8 mouse cellular contexts compared by ENCODE assay signal in genomic region chr17:71872976-71873375, GRCm38 (mm10).
DNase-seq lines count a peak whose midpoint lies in the region; ATAC-seq and TF ChIP-seq lines count a peak whose summit lies in the region.

No protein-coding gene starts in this region.

- no peaks in the 10 kb centered on the region for H3K36me3 ChIP-seq in kidney, adult 2 months (ENCODE audit: control insufficient read depth, insufficient read depth, low read length)
- H3K36me3 ChIP-seq in kidney, embryonic 15.5 days: no peaks in the 10 kb centered on the region
- no peaks in the 10 kb centered on the region for H3K36me3 ChIP-seq in ES-E14 (ENCODE audit: control insufficient read depth, insufficient read depth, low read length, poor library complexity, severe bottlenecking)
- no peaks in the 10 kb centered on the region for H3K36me3 ChIP-seq in limb, embryonic 10.5 days
- no peaks in the 10 kb centered on the region for H3K36me3 ChIP-seq in hindbrain, embryonic 14.5 days (replicated peaks; ENCODE audit: control insufficient read depth, insufficient read depth)

- TF ChIP-seq CTCF in kidney, adult 2 months (conservative IDR thresholded peaks at IDR 0.05; ENCODE audit: insufficient read depth, insufficient read length, low read depth, low read length): peak; percentile 75
- TF ChIP-seq CTCF in bone marrow, adult 2 months (IDR thresholded peaks at IDR 0.05; ENCODE audit: control insufficient read depth, insufficient read depth, low read length): peak; percentile 66

- WGBS in kidney, adult 2 months: 67% methylated on average over 5 of the region's 5 CpGs
- WGBS in kidney, embryonic 15.5 days: 76% methylated on average over 5 of the region's 5 CpGs
- 61% methylated on average over 5 of the region's 5 CpGs for WGBS in bone marrow, adult 2 months
- 60% methylated on average over 5 of the region's 5 CpGs for WGBS in limb, embryonic 10.5 days
- WGBS in hindbrain, embryonic 14.5 days: 66% methylated on average over 5 of the region's 5 CpGs

- in situ Hi-C loops in ES-E14 (cut with MboI; ENCODE audit: low sequenced_read_pairs in 2 of 2, unreplicated experiment in 2 of 2): loop anchor here (5.0 to 25.0 kb wide), 3 partner anchors 181 to 311 kb away; partner anchors contain the start of gene Spdya (in 1 of the 2)

- H3K9ac ChIP-seq in kidney, embryonic 15.5 days: no peak overlapping the region
- H3K9ac ChIP-seq in ES-E14 (ENCODE audit: insufficient read depth, low read depth, low read length, poor library complexity, severe bottlenecking): no peak overlapping the region
- H3K9ac ChIP-seq in hindbrain, embryonic 14.5 days: no peak overlapping the region

- H3K27ac ChIP-seq in kidney, adult 2 months (ENCODE audit: insufficient read depth, low read depth, low read length): no peak overlapping the region
- H3K27ac ChIP-seq in kidney, embryonic 15.5 days: no peak overlapping the region
- H3K27ac ChIP-seq in ES-E14 (ENCODE audit: insufficient read depth, low read depth, low read length, poor library complexity, severe bottlenecking): no peak overlapping the region
- no peak overlapping the region for H3K27ac ChIP-seq in bone marrow, adult 2 months (ENCODE audit: control insufficient read depth, insufficient read depth, low read depth, low read length, poor library complexity)
- no peak overlapping the region for H3K27ac ChIP-seq in limb, embryonic 10.5 days
- H3K27ac ChIP-seq in hindbrain, embryonic 14.5 days: no peak overlapping the region

- no peak overlapping the region for H3K4me3 ChIP-seq in kidney, adult 2 months (ENCODE audit: insufficient read depth, low read depth, low read length)
- H3K4me3 ChIP-seq in kidney, embryonic 15.5 days (replicated peaks): no peak overlapping the region
- no peak overlapping the region for H3K4me3 ChIP-seq in ES-E14 (ENCODE audit: insufficient read depth in 1 of 2, low read depth in 1 of 2, low read length in 2 of 2, poor library complexity in 1 of 2, severe bottlenecking in 1 of 2)
- H3K4me3 ChIP-seq in bone marrow, adult 2 months (replicated peaks; ENCODE audit: control insufficient read depth, low read depth, low read length): no peak overlapping the region
- H3K4me3 ChIP-seq in limb, embryonic 10.5 days: no peak overlapping the region
- no peak overlapping the region for H3K4me3 ChIP-seq in hindbrain, embryonic 14.5 days (replicated peaks; ENCODE audit: low read length)

- H3K4me2 ChIP-seq in kidney, embryonic 15.5 days: no peak overlapping the region
- H3K4me2 ChIP-seq in hindbrain, embryonic 14.5 days (replicated peaks): no peak overlapping the region

- TF ChIP-seq POLR2A in kidney, adult 2 months (IDR thresholded peaks at IDR 0.05; ENCODE audit: low read depth, low read length): no peak
- TF ChIP-seq POLR2A in bone marrow, adult 2 months (IDR thresholded peaks at IDR 0.05; ENCODE audit: borderline replicate concordance, control insufficient read depth, low read depth, low read length): no peak

- peak; percentile 36 for DNase-seq in kidney, adult 2 months
- DNase-seq in ES-E14 (ENCODE audit: low read depth, low spot score): peak; percentile 62
- peak; percentile 52 for DNase-seq in limb, embryonic 10.5 days (ENCODE audit: low spot score)
- DNase-seq in testis, postnatal 10 days (ENCODE audit: low spot score): peak; percentile 64
- DNase-seq in hindbrain, embryonic 14.5 days (ENCODE audit: low spot score): no peak

- no peaks in the 10 kb centered on the region for H3K27me3 ChIP-seq in kidney, adult 2 months (replicated peaks; ENCODE audit: control insufficient read depth, insufficient read depth, low read length)
- no peaks in the 10 kb centered on the region for H3K27me3 ChIP-seq in kidney, embryonic 15.5 days
- H3K27me3 ChIP-seq in limb, embryonic 10.5 days (ENCODE audit: low read depth, poor library complexity, severe bottlenecking): peaks cover 14% of the 10 kb centered on the region; the same call in 1 of the 2 replicates
- no peaks in the 10 kb centered on the region for H3K27me3 ChIP-seq in hindbrain, embryonic 14.5 days (ENCODE audit: control insufficient read depth, insufficient read depth, low read length)

- H3K4me1 ChIP-seq in kidney, adult 2 months (ENCODE audit: control insufficient read depth, insufficient read depth, low read length): no peaks in the 10 kb centered on the region
- peaks cover 8% of the 10 kb centered on the region; the same call in 1 of the 2 replicates for H3K4me1 ChIP-seq in kidney, embryonic 15.5 days
- H3K4me1 ChIP-seq in ES-E14 (ENCODE audit: control insufficient read depth in 2 of 2, insufficient read depth in 2 of 2, low read length in 2 of 2, poor library complexity in 1 of 2): peaks cover 0 to 2% of the 10 kb centered on the region in 2 experiments; a peak in 1 of 4 replicates
- no peaks in the 10 kb centered on the region for H3K4me1 ChIP-seq in bone marrow, adult 2 months (ENCODE audit: control insufficient read depth, insufficient read depth, low read length)
- H3K4me1 ChIP-seq in limb, embryonic 10.5 days: peaks cover 8% of the 10 kb centered on the region
- peaks cover 9% of the 10 kb centered on the region for H3K4me1 ChIP-seq in hindbrain, embryonic 14.5 days (replicated peaks; ENCODE audit: control insufficient read depth, insufficient read depth, low read length)

- H3K9me3 ChIP-seq in kidney, embryonic 15.5 days (replicated peaks): no peaks in the 10 kb centered on the region
- H3K9me3 ChIP-seq in ES-E14 (ENCODE audit: control insufficient read depth, insufficient read depth, low read depth, low read length): no peaks in the 10 kb centered on the region
- no peaks in the 10 kb centered on the region for H3K9me3 ChIP-seq in limb, embryonic 10.5 days (replicated peaks)
- H3K9me3 ChIP-seq in hindbrain, embryonic 14.5 days (ENCODE audit: control insufficient read depth, low read length): no peaks in the 10 kb centered on the region

- ATAC-seq in kidney, embryonic 15.5 days (replicated peaks; ENCODE audit: low FRiP score): no peak
- no peak for ATAC-seq in hindbrain, embryonic 14.5 days (ENCODE audit: low FRiP score)
- no peak for ATAC-seq in erythroblast, adult 5-6 weeks (replicated peaks; ENCODE audit: low FRiP score, poor library complexity, severe bottlenecking)

TF ChIP-seq in ES-E14, 5 proteins besides CTCF, POLR2A, EP300 and RAD21:
- TF ChIP-seq ZC3H11A (IDR thresholded peaks at IDR 0.05; ENCODE audit: borderline replicate concordance, low read depth, low read length) (peak; percentile 53; the same call in 1 of the 2 replicates), MAFK (IDR thresholded peaks at IDR 0.05; ENCODE audit: insufficient read depth, low read depth, low read length) (no peak), ZNF384 (IDR thresholded peaks at IDR 0.05; ENCODE audit: low read depth, low read length) (no peak), CHD2 (IDR thresholded peaks at IDR 0.05; ENCODE audit: low read depth, low read length) (no peak), HCFC1 (IDR thresholded peaks at IDR 0.05; ENCODE audit: borderline replicate concordance, insufficient read depth, low read length) (no peak)
